Mouse (Mus musculus): ENCODE measurements around the gene Tmem229b. TPM values are rescaled to one million over a fixed set of nuclear protein-coding genes. Genes with fewer than 3 reads are reported as not detected.

The Tmem229b gene
- total RNA-seq, 2 experiments from 2014 or later, result 37.8 to 39.4 TPM

GRCm38 (mm10) chr12:78916278-78916677 is 91.1 kb downstream of the Tmem229b start:
- DNase-seq (ENCODE audit: low spot score in 2 of 2), result no peak
- intact Hi-C loops (cut with DNase I), result loop anchor here (5.0 kb wide), 1 partner anchor 106 kb away; no protein-coding TSS in a partner anchor

DNA sequence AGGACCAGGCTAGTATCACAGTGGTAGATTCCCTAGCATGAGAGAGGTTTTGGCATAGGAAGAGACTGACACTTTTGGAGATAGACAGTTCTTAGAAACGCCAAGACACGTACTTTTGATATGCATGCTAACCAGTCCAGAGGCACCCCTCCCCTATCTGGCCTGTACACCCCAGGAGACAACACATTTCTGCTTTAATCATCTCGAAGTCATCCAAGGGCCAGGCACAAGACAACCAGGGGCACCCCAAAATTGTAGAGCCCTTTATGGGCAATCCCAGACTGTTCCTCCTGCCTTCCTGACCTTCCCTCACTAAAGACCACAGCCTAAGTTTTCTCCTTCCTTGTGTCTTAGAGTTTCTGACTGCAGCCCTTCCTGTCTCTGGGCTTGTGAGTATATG is 91.9 kb downstream of the Tmem229b start:
- no peak for DNase-seq (ENCODE audit: low spot score in 2 of 2)
- intact Hi-C loops (cut with DNase I), result loop anchor here (5.0 kb wide), 1 partner anchor 107 kb away; no protein-coding TSS in a partner anchor

DNA sequence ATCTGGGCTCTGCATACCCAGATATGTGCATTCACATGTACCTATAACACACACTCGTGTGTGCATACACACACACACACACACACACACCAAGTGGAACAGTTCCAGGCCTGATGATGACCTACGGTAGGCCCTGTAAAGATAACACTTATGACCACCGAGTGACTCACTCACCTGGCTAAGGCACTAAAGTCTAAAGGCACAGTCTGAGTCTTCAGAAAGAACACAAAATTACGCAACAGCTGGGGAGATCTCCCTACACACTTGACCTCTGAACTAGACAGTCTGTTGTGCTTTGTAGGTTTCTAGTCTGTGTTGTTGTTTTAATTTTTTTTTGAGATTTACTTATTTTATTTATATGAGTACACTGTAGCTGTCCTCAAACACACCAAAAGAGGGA is 93.0 kb downstream of the Tmem229b start:
- intact Hi-C loops (cut with DNase I), result no loop called here
- DNase-seq (ENCODE audit: low spot score in 2 of 2), result no peak

Other genes starting within 250 kb of the Tmem229b start
- 100 to 1,000 TPM; 295 to 301 TPM for gene Atp6v1d, start 146.0 kb downstream of the Tmem229b start, total RNA-seq (2021)
- 10 to 100 TPM; 48.4 to 63.7 TPM for gene Eif2s1, start 145.8 kb downstream of the Tmem229b start, total RNA-seq (2021)
- gene Plek2, start 100.7 kb downstream of the Tmem229b start, total RNA-seq (2021), result under 1 TPM in 1 of 2 experiments, not detected in 1; 0.21 TPM
- 10 to 100 TPM in 1 of 2 experiments, 1 to 10 TPM in 1; 9.3 to 12.5 TPM for gene Plekhh1, start 21.5 kb upstream of the Tmem229b start, total RNA-seq (2021)
- gene Pigh, start 82.0 kb upstream of the Tmem229b start, total RNA-seq (2021), result 10 to 100 TPM in 1 of 2 experiments, 1 to 10 TPM in 1; 9.5 to 11.8 TPM
- 1 to 10 TPM; 3.2 to 4.0 TPM for gene Arg2, start 123.2 kb upstream of the Tmem229b start, total RNA-seq (2021)
- gene Vti1b, start 165.0 kb upstream of the Tmem229b start, total RNA-seq (2021), result 100 to 1,000 TPM; 243 to 249 TPM
- gene Rdh11, start 184.7 kb upstream of the Tmem229b start, total RNA-seq (2021), result 10 to 100 TPM; 19.6 to 21.3 TPM
- gene Rdh12, start 201.3 kb upstream of the Tmem229b start, total RNA-seq (2021), result 1 to 10 TPM; 1.4 to 2.1 TPM

Measured in left cerebral cortex, postnatal 25 days (tissue).